Mouse (Mus musculus) olfactory bulb, adult 2 months (tissue): Measurements from ENCODE around the gene Creb1.

Experiments used
- CTCF ChIP-seq: fragments of 200-500 bp; IDR thresholded peaks from 2 replicates; pipeline ENCODE4 v1.5.1; 2012; ENCODE audit warnings: low read depth, mild to moderate bottlenecking, low read length, moderate library complexity; ENCODE audit not compliant: insufficient read depth
- POLR2A ChIP-seq: fragments of 200-500 bp; IDR thresholded peaks from 2 replicates; pipeline ENCODE4 v1.6.1; 2012; ENCODE audit warnings: mild to moderate bottlenecking, low read depth, low read length, moderate library complexity; ENCODE audit not compliant: insufficient read depth

DNA sequence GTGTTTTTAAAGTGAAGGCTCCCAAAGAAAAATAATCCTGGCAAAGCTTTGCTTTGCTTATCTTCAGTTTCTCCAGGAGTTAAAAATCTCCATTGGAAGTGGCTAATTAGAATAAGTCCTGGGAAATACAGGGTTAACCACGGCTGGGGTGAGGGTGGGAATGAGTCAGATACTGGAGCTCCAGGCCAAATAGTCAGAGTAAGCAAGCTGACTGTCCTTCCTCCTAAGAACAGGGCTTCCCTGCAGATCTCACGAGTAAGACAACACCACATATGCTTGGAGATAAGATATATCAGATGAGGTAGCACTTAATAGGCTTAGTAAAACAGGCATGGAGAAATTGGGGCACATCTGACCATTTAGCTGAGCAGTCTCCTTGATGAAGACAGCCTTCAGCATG is 19.5 kb downstream of the Creb1 start:
- TF ChIP-seq CTCF (no peak), POLR2A (no peak)
